Mouse (Mus musculus) embryonic facial prominence, embryonic 14.5 days (tissue): ENCODE data around the gene Clnk. TPM values are rescaled to one million over a fixed set of nuclear protein-coding genes. Genes with fewer than 3 reads are reported as not detected.
A peak's percentile ranks its signal among the peaks of the same experiment; 100 is the strongest.

Experiments
- ATAC-seq: fragments of 200-750 bp; cut with Nextera tagmentation; 2 replicates; pipeline ENCODE4 v1.8.0; 2017; ENCODE audit warnings: low read depth, moderate number of reproducible peaks, moderate TSS enrichment
- DNase-seq: peaks from one replicate; pipeline ENCODE4 v3.0.0-alpha.2; 2015; ENCODE audit warnings: low spot score
- H3K27ac ChIP-seq: fragments of 300-500 bp; sonication (generic); replicated peaks from 2 replicates; pipeline ENCODE4 v1.5.1; 2014; ENCODE audit warnings: low read depth, mild to moderate bottlenecking, low read length, moderate library complexity
- H3K27me3 ChIP-seq: fragments of 300-500 bp; sonication (generic); replicated peaks from 2 replicates; pipeline ENCODE4 v1.6.1; 2014; ENCODE audit warnings: low read length; ENCODE audit not compliant: control insufficient read depth, insufficient read depth
- H3K36me3 ChIP-seq: fragments of 300-500 bp; sonication (generic); 2 replicates; pipeline ENCODE4 v1.6.1; 2014; ENCODE audit warnings: low read length, mixed read lengths; ENCODE audit not compliant: control insufficient read depth, insufficient read depth
- H3K4me1 ChIP-seq: fragments of 300-500 bp; sonication (generic); 2 replicates; pipeline ENCODE4 v1.6.1; 2014; ENCODE audit warnings: antibody characterized with exemption, low read length; ENCODE audit not compliant: control insufficient read depth, insufficient read depth
- H3K4me2 ChIP-seq: fragments of 300-500 bp; sonication (generic); 2 replicates; pipeline ENCODE4 v1.6.1; 2014; ENCODE audit warnings: low read depth, mild to moderate bottlenecking, low read length, moderate library complexity, mixed read lengths
- H3K4me3 ChIP-seq: fragments of 300-500 bp; sonication (generic); 2 replicates; pipeline ENCODE4 v1.5.1; 2014; ENCODE audit warnings: low read depth, mild to moderate bottlenecking, low read length
- H3K9ac ChIP-seq: fragments of 300-500 bp; sonication (generic); 2 replicates; pipeline ENCODE4 v1.6.1; 2014; ENCODE audit warnings: low read depth, mild to moderate bottlenecking, low read length, moderate library complexity, mixed read lengths
- H3K9me3 ChIP-seq: fragments of 300-500 bp; sonication (generic); 2 replicates; pipeline ENCODE4 v1.6.1; 2016; ENCODE audit warnings: low read length; ENCODE audit not compliant: control insufficient read depth
- WGBS: fragments of 180-500 bp; shearing (Covaris S2); extraction: QIAGEN DNeasy Blood & Tissue Kit; methylation state at CpG from one replicate; pipeline ENCODE4 v1.1.7; 2014; 5-methylcytosine and 5-hydroxymethylcytosine counted together
- polyA plus RNA-seq: library from polyadenylated mRNA; unstranded; fragments of >200 nt; fragmentation: Nextera tagmentation; extraction: Ambion mirVana; gene quantifications from 2 replicates; pipeline ENCODE4 v1.2.1, GENCODE M21; 2014

Gene Clnk
- polyA plus RNA-seq, 1 experiment from 2014 or later: 0.17 TPM

- WGBS: 88% methylated on average over 3 of the region's 3 CpGs
- Histone ChIP-seq H3K27me3 (no peaks in the 10 kb centered on the region), H3K4me3 (no peak overlapping the region), H3K9me3 (no peaks in the 10 kb centered on the region), H3K36me3 (no peaks in the 10 kb centered on the region), H3K9ac (no peak overlapping the region), H3K4me2 (no peak overlapping the region), H3K4me1 (no peaks in the 10 kb centered on the region), H3K27ac (no peak overlapping the region)
- no peak for DNase-seq
- ATAC-seq: no peak
These were observed 96.6 kb downstream of the Clnk start for GRCm38 (mm10) chr5:38780045-38780444.

DNA sequence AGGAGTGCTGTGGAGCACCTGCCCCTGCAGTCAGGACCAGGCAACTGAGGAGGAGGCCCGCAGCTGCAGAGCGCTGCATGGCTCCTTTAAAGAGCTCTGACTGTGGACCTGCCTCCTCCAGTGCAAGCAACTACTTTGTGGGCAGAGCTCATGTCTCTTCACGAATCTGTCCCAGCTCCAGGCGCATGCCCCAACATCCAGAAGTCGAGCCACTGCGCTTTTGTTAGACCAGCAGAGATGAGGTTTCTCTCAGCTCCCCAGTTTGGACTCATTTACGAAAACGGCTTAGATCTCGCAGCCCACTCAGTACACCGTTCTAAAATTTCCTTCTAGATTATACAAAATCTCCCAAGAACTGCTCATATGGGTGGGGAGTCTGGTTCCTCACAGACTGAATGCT is 101.1 kb downstream of the Clnk start:
- no peak for ATAC-seq
- H3K27ac ChIP-seq: no peak overlapping the region
- 64% methylated on average over 10 of the region's 10 CpGs for WGBS

GRCm38 (mm10) chr5:38754950-38755349 is 121.7 kb downstream of the Clnk start:
- WGBS: 10% methylated on average over 3 of the region's 3 CpGs
- Histone ChIP-seq H3K9ac (no peak overlapping the region), H3K27ac (no peak overlapping the region), H3K4me2 (no peak overlapping the region), H3K4me1 (no peaks in the 10 kb centered on the region), H3K9me3 (no peaks in the 10 kb centered on the region), H3K4me3 (no peak overlapping the region), H3K36me3 (no peaks in the 10 kb centered on the region), H3K27me3 (no peaks in the 10 kb centered on the region)
- ATAC-seq: no peak
- no peak for DNase-seq

More for the DNA sequence above, 101.1 kb downstream of the Clnk start:
- Histone ChIP-seq H3K36me3 (no peaks in the 10 kb centered on the region), H3K4me3 (no peak overlapping the region), H3K4me2 (no peak overlapping the region), H3K27me3 (no peaks in the 10 kb centered on the region), H3K9ac (no peak overlapping the region), H3K9me3 (no peaks in the 10 kb centered on the region), H3K4me1 (no peaks in the 10 kb centered on the region)
- no peak for DNase-seq

- Histone ChIP-seq H3K4me2 (no peak overlapping the region), H3K27ac (no peak overlapping the region), H3K9ac (no peak overlapping the region), H3K36me3 (no peaks in the 10 kb centered on the region), H3K4me3 (no peak overlapping the region), H3K9me3 (no peaks in the 10 kb centered on the region), H3K27me3 (no peaks in the 10 kb centered on the region), H3K4me1 (no peaks in the 10 kb centered on the region)
- no peak for ATAC-seq
- DNase-seq: no peak
- WGBS: 15% methylated on average over 4 of the region's 4 CpGs
These were observed 123.9 kb downstream of the Clnk start for GRCm38 (mm10) chr5:38752749-38753148.

DNA sequence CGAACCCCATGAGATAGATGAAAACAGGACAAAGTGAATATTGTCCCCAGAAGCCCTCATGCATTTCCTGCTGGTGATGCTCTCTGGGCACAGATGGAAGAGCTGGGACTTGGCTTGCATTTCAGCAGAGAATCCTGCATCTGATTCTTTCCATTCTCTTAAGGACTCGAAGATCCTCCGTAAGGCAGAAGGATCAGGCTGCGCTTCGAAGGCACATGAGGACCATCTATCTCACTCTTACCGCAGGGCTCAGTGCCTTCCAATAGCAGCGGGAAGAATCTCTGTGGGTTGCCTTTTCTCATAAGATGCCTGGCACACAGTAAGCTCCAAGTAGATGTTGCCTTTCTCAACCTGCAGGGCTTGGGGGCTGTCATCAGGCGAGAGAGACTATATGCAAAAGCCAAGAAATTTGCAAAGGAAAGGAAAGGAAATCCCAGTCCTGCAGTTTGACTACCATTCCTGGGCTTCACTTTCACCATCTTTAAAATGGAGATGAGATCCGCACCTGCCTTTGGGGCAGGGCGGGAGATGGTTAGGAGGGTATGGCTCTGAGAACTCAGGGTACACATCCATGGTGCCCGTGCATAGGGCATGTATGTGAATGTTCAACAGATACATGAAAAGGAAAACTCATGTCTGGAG is 167.6 kb downstream of the Clnk start:
- WGBS: 67% methylated on average over 11 of the region's 11 CpGs
- ATAC-seq (no peak), DNase-seq (no peak)
- Histone ChIP-seq H3K27ac (no peak overlapping the region), H3K4me1 (no peaks in the 10 kb centered on the region), H3K36me3 (no peaks in the 10 kb centered on the region), H3K4me3 (no peak overlapping the region), H3K27me3 (no peaks in the 10 kb centered on the region), H3K9ac (no peak overlapping the region), H3K9me3 (no peaks in the 10 kb centered on the region), H3K4me2 (no peak overlapping the region)

DNA sequence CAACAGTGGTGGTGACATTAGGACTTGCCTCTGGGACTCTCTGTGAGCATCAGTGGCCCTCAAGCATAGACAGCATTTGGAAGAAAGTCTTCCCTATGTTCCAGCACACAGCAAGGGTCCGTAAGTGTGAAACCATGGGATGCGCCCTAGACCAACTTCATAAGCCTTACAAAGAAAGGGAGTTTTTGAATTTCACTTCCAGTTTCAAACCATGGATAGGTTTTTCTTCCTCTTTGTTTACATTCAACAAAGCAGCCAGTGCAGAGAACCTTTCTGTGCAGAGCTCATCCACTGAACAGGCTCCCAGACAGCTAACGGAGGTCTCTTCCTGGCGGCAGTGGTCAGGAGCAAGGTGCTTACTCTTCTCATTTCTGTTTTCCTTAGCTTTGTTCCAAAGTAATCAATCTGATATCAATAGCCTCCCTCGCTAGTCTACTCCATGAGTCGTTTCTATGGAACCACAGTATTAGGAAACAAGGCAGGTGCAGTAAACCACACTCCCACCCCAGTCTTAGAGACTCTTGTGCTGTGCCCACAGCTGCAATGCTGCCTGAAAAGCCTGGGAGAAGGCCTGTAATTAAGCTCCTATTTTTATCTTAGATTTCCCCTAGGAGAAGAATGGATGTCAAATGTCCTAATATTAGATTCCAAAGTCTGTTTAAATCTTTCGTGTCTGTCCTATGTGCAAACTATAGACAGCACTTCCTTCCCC is 169.1 kb downstream of the Clnk start:
- Histone ChIP-seq H3K4me2 (no peak overlapping the region), H3K4me1 (no peaks in the 10 kb centered on the region), H3K4me3 (no peak overlapping the region), H3K9me3 (no peaks in the 10 kb centered on the region), H3K36me3 (no peaks in the 10 kb centered on the region), H3K27me3 (no peaks in the 10 kb centered on the region), H3K9ac (no peak overlapping the region), H3K27ac (no peak overlapping the region)
- peak; percentile 30 for DNase-seq
- 69% methylated on average over 7 of the region's 7 CpGs for WGBS
- ATAC-seq: peak; percentile 86; the same call in 1 of the 2 replicates

DNA sequence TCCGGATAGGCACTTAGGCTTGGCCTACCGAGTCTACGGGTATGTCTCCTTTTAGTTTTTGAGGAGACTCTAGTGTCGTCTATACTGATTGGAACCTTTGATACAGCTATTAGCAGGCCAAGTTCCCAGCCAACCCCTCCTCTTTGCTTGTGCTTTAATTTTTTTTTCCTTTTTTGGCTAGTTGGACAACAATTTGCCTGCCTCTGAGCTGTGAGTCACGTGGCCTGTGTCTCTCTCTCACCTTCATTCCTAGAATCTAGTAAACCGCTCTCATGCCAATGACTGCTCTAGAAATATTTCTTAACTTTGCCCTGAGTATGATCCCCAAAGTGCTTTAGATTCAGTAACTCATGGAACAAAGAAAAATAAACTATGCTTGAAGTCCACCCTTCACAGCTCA is 173.7 kb downstream of the Clnk start:
- Histone ChIP-seq H3K4me1 (no peaks in the 10 kb centered on the region), H3K27ac (no peak overlapping the region), H3K4me2 (no peak overlapping the region), H3K27me3 (no peaks in the 10 kb centered on the region), H3K36me3 (no peaks in the 10 kb centered on the region), H3K4me3 (no peak overlapping the region), H3K9ac (no peak overlapping the region), H3K9me3 (no peaks in the 10 kb centered on the region)
- ATAC-seq (no peak), DNase-seq (no peak)
- 89% methylated on average over 6 of the region's 6 CpGs for WGBS

DNA sequence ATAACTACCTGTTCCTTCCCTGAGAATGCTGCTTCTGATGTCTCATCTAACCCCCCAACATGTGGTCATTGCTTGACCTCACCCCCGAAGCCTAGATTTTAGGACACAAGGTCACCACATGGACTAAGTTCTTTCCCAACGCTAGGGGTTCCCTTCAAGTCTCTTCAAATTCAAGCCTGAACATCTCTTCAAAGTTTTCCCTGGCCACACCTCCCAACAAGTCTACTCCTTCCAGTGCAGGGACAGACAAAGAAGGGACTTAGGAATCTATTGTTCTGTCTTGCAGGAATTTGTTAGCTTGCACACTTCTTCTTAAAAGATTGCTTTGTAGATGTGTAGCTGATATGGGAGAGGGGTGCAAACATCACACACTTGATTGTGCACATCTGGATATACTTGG is 174.5 kb downstream of the Clnk start:
- DNase-seq (no peak), ATAC-seq (no peak)
- 64% methylated on average over 2 of the region's 2 CpGs for WGBS
- Histone ChIP-seq H3K4me2 (no peak overlapping the region), H3K36me3 (no peaks in the 10 kb centered on the region), H3K4me3 (no peak overlapping the region), H3K27ac (no peak overlapping the region), H3K9ac (no peak overlapping the region), H3K27me3 (no peaks in the 10 kb centered on the region), H3K4me1 (no peaks in the 10 kb centered on the region), H3K9me3 (no peaks in the 10 kb centered on the region)

GRCm38 (mm10) chr5:38698466-38698865 is 178.1 kb downstream of the Clnk start:
- no peak overlapping the region for H3K4me3 ChIP-seq
- ATAC-seq (no peak), DNase-seq (no peak)
- no peaks in the 10 kb centered on the region for H3K4me1 ChIP-seq
- WGBS: 73% methylated on average over 5 of the region's 5 CpGs
- no peaks in the 10 kb centered on the region for H3K36me3 ChIP-seq
- H3K9ac ChIP-seq: no peak overlapping the region
- H3K4me2 ChIP-seq: no peak overlapping the region
- H3K27ac ChIP-seq: no peak overlapping the region
- H3K27me3 ChIP-seq: no peaks in the 10 kb centered on the region
- no peaks in the 10 kb centered on the region for H3K9me3 ChIP-seq
